Mouse (Mus musculus): ENCODE measurements around the gene Lrrc61. TPM values are rescaled to one million over a fixed set of nuclear protein-coding genes. Genes with fewer than 3 reads are reported as not detected.

Lrrc61 gene
- total RNA-seq, 2 experiments from 2014 or later = 26.0 to 49.9 TPM

GRCm38 (mm10) chr6:48591871-48592270 lies 37.3 kb downstream of the Lrrc61 start:
- no peak for DNase-seq

GRCm38 (mm10) chr6:48593158-48594042 lies 38.8 kb downstream of the Lrrc61 start, which contains the start of the genes Repin1 and Gm44965:
Repin1 (plus strand) TSS chr6:48593883.
Gm44965 (plus strand) TSS chr6:48593941.
- peak; percentile 97 to 98 for DNase-seq

- peak; percentile 56 to 57 for DNase-seq
Measured at GRCm38 (mm10) chr6:48594043-48594738, 39.6 kb downstream of the Lrrc61 start.

- DNase-seq = peak in 1 of 2 experiments; percentile 45
Measured at GRCm38 (mm10) chr6:48595278-48595677, 40.7 kb downstream of the Lrrc61 start.

GRCm38 (mm10) chr6:48596545-48597232 lies 42.1 kb downstream of the Lrrc61 start:
- DNase-seq = no peak

- no peak for DNase-seq
Measured at GRCm38 (mm10) chr6:48597233-48597625, 42.6 kb downstream of the Lrrc61 start.

- DNase-seq = no peak
Measured at GRCm38 (mm10) chr6:48600594-48600993, 46.0 kb downstream of the Lrrc61 start.

- peak; percentile 98 to 99 for DNase-seq
Measured at GRCm38 (mm10) chr6:48601271-48602079, 46.9 kb downstream of the Lrrc61 start, which contains the start of gene Zfp775. Zfp775 (plus strand) TSS chr6:48602063.

GRCm38 (mm10) chr6:48602080-48602741 lies 47.6 kb downstream of the Lrrc61 start:
- DNase-seq = peak; percentile 37

- peak; percentile 64 to 77 for DNase-seq
Measured at GRCm38 (mm10) chr6:48608124-48608523, 53.5 kb downstream of the Lrrc61 start.

GRCm38 (mm10) chr6:48609512-48609911 lies 54.9 kb downstream of the Lrrc61 start:
- DNase-seq = no peak

- no peak for DNase-seq
Measured at GRCm38 (mm10) chr6:48610657-48611056, 56.1 kb downstream of the Lrrc61 start.

GRCm38 (mm10) chr6:48613464-48613863 lies 58.9 kb downstream of the Lrrc61 start:
- no peak for DNase-seq

GRCm38 (mm10) chr6:48614756-48615155 lies 60.2 kb downstream of the Lrrc61 start:
- no peak for DNase-seq

GRCm38 (mm10) chr6:48620031-48620430 lies 65.4 kb downstream of the Lrrc61 start:
- DNase-seq = no peak

Other genes starting within 250 kb of the Lrrc61 start
- 10 to 100 TPM; 19.2 to 37.3 TPM for gene Krba1, start 159.2 kb upstream of the Lrrc61 start, total RNA-seq (2021)
- gene Zfp467, start 109.0 kb upstream of the Lrrc61 start, total RNA-seq (2021) = 10 to 100 TPM; 31.2 to 62.6 TPM
- 1 to 10 TPM; 1.9 to 2.4 TPM for gene Sspo, start 106.6 kb upstream of the Lrrc61 start, total RNA-seq (2021)
- gene Atp6v0e2, start 17.2 kb upstream of the Lrrc61 start, total RNA-seq (2021) = 10 to 100 TPM; 61.8 to 63.3 TPM
- gene Rarres2, start 18.0 kb downstream of the Lrrc61 start, total RNA-seq (2021) = 10 to 100 TPM; 52.7 to 77.5 TPM
- gene Gm45021, start 34.8 kb downstream of the Lrrc61 start, total RNA-seq (2021) = not detected
- 10 to 100 TPM; 48.5 to 50.5 TPM for gene Repin1, start 39.1 kb downstream of the Lrrc61 start, total RNA-seq (2021)
- gene Gm44965, start 39.1 kb downstream of the Lrrc61 start, total RNA-seq (2021) = not detected
- 1 to 10 TPM; 6.8 to 9.5 TPM for gene Zfp775, start 47.3 kb downstream of the Lrrc61 start, total RNA-seq (2021)
- 1 to 10 TPM; 1.5 to 1.6 TPM for gene AI854703, start 72.0 kb downstream of the Lrrc61 start, total RNA-seq (2021)
- 10 to 100 TPM in 1 of 2 experiments, 1 to 10 TPM in 1; 9.9 to 15.7 TPM for gene Gimap8, start 92.4 kb downstream of the Lrrc61 start, total RNA-seq (2021)
- gene Gimap9, start 121.3 kb downstream of the Lrrc61 start, total RNA-seq (2021) = 1 to 10 TPM; 4.4 to 7.1 TPM
- gene Gimap4, start 129.8 kb downstream of the Lrrc61 start, total RNA-seq (2021) = 10 to 100 TPM; 41.2 to 60.8 TPM
- gene Gimap6, start 153.4 kb downstream of the Lrrc61 start, total RNA-seq (2021) = 10 to 100 TPM; 55.3 to 73.5 TPM
- 1 to 10 TPM; 2.9 to 3.3 TPM for gene Gm28053, start 163.8 kb downstream of the Lrrc61 start, total RNA-seq (2021)
- gene Gimap7, start 163.8 kb downstream of the Lrrc61 start, total RNA-seq (2021) = under 1 TPM in 1 of 2 experiments, not detected in 1; 0.53 TPM
- 10 to 100 TPM; 10.8 to 15.4 TPM for gene Gimap1, start 184.3 kb downstream of the Lrrc61 start, total RNA-seq (2021)
- gene Gimap5, start 191.4 kb downstream of the Lrrc61 start, total RNA-seq (2021) = 10 to 100 TPM; 13.3 to 18.2 TPM
- 1 to 10 TPM; 2.9 to 8.5 TPM for gene Gimap3, start 216.1 kb downstream of the Lrrc61 start, total RNA-seq (2021)

All from adrenal gland, postnatal 36 days (tissue).